Mouse (Mus musculus) erythroblast, embryonic 14.5 days (primary cell): ENCODE results near the gene S100a13.

Source experiments
- GATA1 ChIP-seq: IDR thresholded peaks from 2 replicates; pipeline ENCODE4 v1.6.1; 2012; ENCODE audit warnings: low read length, inconsistent platforms, mixed read lengths
- TAL1 ChIP-seq: IDR thresholded peaks from 3 replicates; pipeline ENCODE4 v1.6.1; 2012; ENCODE audit warnings: low read length, inconsistent platforms, mixed read lengths

- TF ChIP-seq GATA1 (no peak), TAL1 (no peak)
These were observed 49.6 kb upstream of the S100a13 start for GRCm38 (mm10) chr3:90464552-90465080.
